Mouse (Mus musculus) Patski (cell line): ENCODE results near the gene Nrtn. TPM values are rescaled to one million over a fixed set of nuclear protein-coding genes. Genes with fewer than 3 reads are reported as not detected.

Experiments used
- ATAC-seq: fragments of 100-300 bp; one replicate; pipeline ENCODE4 v1.8.0; 2021
- CTCF ChIA-PET: fragments of 350-600 bp; sonication (Branson Sonifier 250); formaldehyde crosslinking; loops from one replicate; lab custom pipeline; 2022; ENCODE audit warnings: inconsistent platforms; lab: Charles Lee
- POLR2A ChIA-PET: fragments of 350-600 bp; sonication (Branson Sonifier 250); formaldehyde crosslinking; loops from one replicate; lab custom pipeline; 2022; ENCODE audit warnings: antibody characterized with exemption, inconsistent platforms; lab: Charles Lee
- DNase-seq: peaks from one replicate; pipeline ENCODE4 v3.0.0-alpha.2; 2011; ENCODE audit warnings: low read depth, low spot score
- H3K27me3 ChIP-seq: fragments of 371-371 bp; one replicate; pipeline ENCODE4 v1.5.1; 2021
- CTCF ChIP-seq: fragments of 100-300 bp; IDR thresholded peaks from one replicate; pipeline ENCODE4 v1.5.1; 2021
- in situ Hi-C: fragments of 300-500 bp; cut with MboI; formaldehyde crosslinking; loops from 3 replicates; pipeline ENCODE4 v1.11.1; 2018; ENCODE audit warnings: low pct_unique_long_range_greater_than_20kb, mixed read lengths
- polyA plus RNA-seq: library from polyadenylated mRNA; unstranded; gene quantifications from one replicate; pipeline ENCODE4 v1.2.3, GENCODE M21; 2021

Nrtn gene
- polyA plus RNA-seq, 1 experiment from 2014 or later = 7.1 TPM

- ChIA-PET CTCF (interaction anchor here (1.1 kb wide), 1 partner anchor 9 kb away, joined by 3 read pairs; no protein-coding TSS in a partner anchor), POLR2A (no interaction called here)
- ATAC-seq (no peak), DNase-seq (no peak)
- H3K27me3 ChIP-seq = peaks cover 9% of the 10 kb centered on the region
- TF ChIP-seq CTCF = no peak
- in situ Hi-C loops = no loop called here
Measured at GRCm38 (mm10) chr17:56744173-56744572, 13.2 kb downstream of the Nrtn start.

- ATAC-seq (no peak), DNase-seq (no peak)
- TF ChIP-seq CTCF = no peak
- in situ Hi-C loops = no loop called here
- ChIA-PET CTCF (no interaction called here), POLR2A (no interaction called here)
- H3K27me3 ChIP-seq = peaks cover 14% of the 10 kb centered on the region
Measured at GRCm38 (mm10) chr17:56740788-56741160, 16.6 kb downstream of the Nrtn start.

GRCm38 (mm10) chr17:56740118-56740787, 17.1 kb downstream of the Nrtn start:
- TF ChIP-seq CTCF = no peak
- no peak for DNase-seq
- in situ Hi-C loops = no loop called here
- peaks cover 16% of the 10 kb centered on the region for H3K27me3 ChIP-seq
- ATAC-seq = no peak
- CTCF ChIA-PET = no interaction called here
- POLR2A ChIA-PET = no interaction called here

GRCm38 (mm10) chr17:56738221-56738620, 19.1 kb downstream of the Nrtn start:
- ATAC-seq (no peak), DNase-seq (no peak)
- POLR2A ChIA-PET = no interaction called here
- TF ChIP-seq CTCF = no peak
- in situ Hi-C loops = no loop called here
- H3K27me3 ChIP-seq = peaks cover 33% of the 10 kb centered on the region
- CTCF ChIA-PET = interaction anchor here (0.9 to 1.2 kb wide), 2 partner anchors 23 to 34 kb away, joined by 3 read pairs; no protein-coding TSS in a partner anchor

- TF ChIP-seq CTCF = no peak
- POLR2A ChIA-PET = no interaction called here
- CTCF ChIA-PET = interaction anchor here (0.7 to 2.1 kb wide), 3 partner anchors 12 to 17 kb away, joined by 3 to 5 read pairs (median 3); no protein-coding TSS in a partner anchor
- no peak for DNase-seq
- H3K27me3 ChIP-seq = peaks cover 42% of the 10 kb centered on the region
- in situ Hi-C loops = no loop called here
- no peak for ATAC-seq
Measured at GRCm38 (mm10) chr17:56736534-56736933, 20.8 kb downstream of the Nrtn start.

GRCm38 (mm10) chr17:56729656-56730055, 27.7 kb downstream of the Nrtn start:
- ChIA-PET POLR2A (interaction anchor here (0.6 kb wide), 1 partner anchor 60 kb away, joined by 4 read pairs; no protein-coding TSS in a partner anchor), CTCF (no interaction called here)
- in situ Hi-C loops = no loop called here
- no peak for TF ChIP-seq CTCF
- DNase-seq = no peak
- peaks cover 40% of the 10 kb centered on the region for H3K27me3 ChIP-seq
- ATAC-seq = no peak

- peaks cover 36% of the 10 kb centered on the region for H3K27me3 ChIP-seq
- POLR2A ChIA-PET = interaction anchor here (0.6 to 0.7 kb wide), 2 partner anchors 22 to 60 kb away, joined by 3 to 4 read pairs; no protein-coding TSS in a partner anchor
- in situ Hi-C loops = no loop called here
- CTCF ChIA-PET = no interaction called here
- DNase-seq (no peak), ATAC-seq (no peak)
- TF ChIP-seq CTCF = no peak
Measured at GRCm38 (mm10) chr17:56729151-56729550, 28.2 kb downstream of the Nrtn start.

- TF ChIP-seq CTCF = no peak
- ATAC-seq (no peak), DNase-seq (no peak)
- H3K27me3 ChIP-seq = peaks cover 25% of the 10 kb centered on the region
- ChIA-PET POLR2A (interaction anchor here (1.0 kb wide), 1 partner anchor 35 kb away, joined by 3 read pairs; no protein-coding TSS in a partner anchor), CTCF (no interaction called here)
- in situ Hi-C loops = no loop called here
Measured at GRCm38 (mm10) chr17:56728117-56728516, 29.2 kb downstream of the Nrtn start.

- in situ Hi-C loops = no loop called here
- H3K27me3 ChIP-seq = peaks cover 23% of the 10 kb centered on the region
- CTCF ChIA-PET = no interaction called here
- ATAC-seq (no peak), DNase-seq (no peak)
- no peak for TF ChIP-seq CTCF
- POLR2A ChIA-PET = interaction anchor here (1.0 kb wide), 1 partner anchor 35 kb away, joined by 3 read pairs; no protein-coding TSS in a partner anchor
Measured at GRCm38 (mm10) chr17:56727659-56728058, 29.7 kb downstream of the Nrtn start.

- peaks cover 20% of the 10 kb centered on the region for H3K27me3 ChIP-seq
- in situ Hi-C loops = no loop called here
- DNase-seq = no peak
- CTCF ChIA-PET = no interaction called here
- no peak for TF ChIP-seq CTCF
- POLR2A ChIA-PET = interaction anchor here (1.0 kb wide), 1 partner anchor 36 kb away, joined by 3 read pairs; no protein-coding TSS in a partner anchor
- no peak for ATAC-seq
Measured at GRCm38 (mm10) chr17:56727029-56727649, 30.2 kb downstream of the Nrtn start.
